Comparison of ENCODE assay signal across 8 mouse cellular contexts in genomic region chr15:89179630-89179964, GRCm38 (mm10). TPM values are rescaled to one million over a fixed set of nuclear protein-coding genes. Genes with fewer than 3 reads are reported as not detected.
A peak's percentile ranks its signal among the peaks of the same experiment; 100 is the strongest.
DNase-seq lines count a peak whose midpoint lies in the region; ATAC-seq and TF ChIP-seq lines count a peak whose summit lies in the region.

No protein-coding gene starts in this region.

- no peaks in the 10 kb centered on the region for H3K9me3 ChIP-seq in lung, embryonic 16.5 days (ENCODE audit: control insufficient read depth, low read length)
- no peaks in the 10 kb centered on the region for H3K9me3 ChIP-seq in intestine, postnatal 0 days (ENCODE audit: control insufficient read depth)
- no peaks in the 10 kb centered on the region for H3K9me3 ChIP-seq in neural tube, embryonic 15.5 days (replicated peaks)

- no peaks in the 10 kb centered on the region for H3K27me3 ChIP-seq in lung, embryonic 16.5 days (ENCODE audit: control insufficient read depth, insufficient read depth, low read depth, low read length)
- no peaks in the 10 kb centered on the region for H3K27me3 ChIP-seq in intestine, postnatal 0 days (replicated peaks; ENCODE audit: control insufficient read depth, insufficient read depth, low read length)
- H3K27me3 ChIP-seq in neural tube, embryonic 15.5 days (replicated peaks): no peaks in the 10 kb centered on the region

- no peaks in the 10 kb centered on the region for H3K36me3 ChIP-seq in lung, embryonic 16.5 days (ENCODE audit: control insufficient read depth, insufficient read depth, low read length)
- H3K36me3 ChIP-seq in intestine, postnatal 0 days (ENCODE audit: control insufficient read depth, insufficient read depth): no peaks in the 10 kb centered on the region
- H3K36me3 ChIP-seq in neural tube, embryonic 15.5 days: peaks cover 4% of the 10 kb centered on the region; the same call in 1 of the 2 replicates

- H3K4me3 ChIP-seq in lung, embryonic 16.5 days (ENCODE audit: low read length): peak overlapping the region; percentile 79
- peak overlapping the region; percentile 89 for H3K4me3 ChIP-seq in embryonic fibroblast, embryonic 13.5 days (ENCODE audit: insufficient read depth, low read length)
- peak overlapping the region; percentile 78 for H3K4me3 ChIP-seq in intestine, postnatal 0 days (ENCODE audit: low read depth, low read length)
- peak overlapping the region; percentile 76 for H3K4me3 ChIP-seq in neural tube, embryonic 15.5 days (replicated peaks)

- no peak for ATAC-seq in lung, embryonic 16.5 days (ENCODE audit: low read depth)
- ATAC-seq in intestine, postnatal 0 days: no peak
- no peak for ATAC-seq in neural tube, embryonic 15.5 days (ENCODE audit: low FRiP score)

- DNase-seq in lung, postnatal 36 days: no peak
- no peak for DNase-seq in layer of hippocampus, postnatal 25 days (ENCODE audit: extremely low spot score in 1 of 2, low spot score in 1 of 2)
- no peak for DNase-seq in adrenal gland, postnatal 25 days
- DNase-seq in ovary, postnatal 14 days (ENCODE audit: low spot score): no peak

- peak overlapping the region; percentile 91 for H3K9ac ChIP-seq in lung, embryonic 16.5 days (ENCODE audit: low read length)
- peak overlapping the region; percentile 79; the same call in 1 of the 2 replicates for H3K9ac ChIP-seq in intestine, postnatal 0 days (ENCODE audit: low read depth, low read length)
- peak overlapping the region; percentile 94 for H3K9ac ChIP-seq in neural tube, embryonic 15.5 days (replicated peaks)

- peak overlapping the region; percentile 95 for H3K27ac ChIP-seq in lung, embryonic 16.5 days (ENCODE audit: low read length)
- peak overlapping the region; percentile 90 for H3K27ac ChIP-seq in embryonic fibroblast, embryonic 13.5 days (ENCODE audit: insufficient read depth, low read length)
- H3K27ac ChIP-seq in intestine, postnatal 0 days (ENCODE audit: low read depth, low read length): peak overlapping the region; percentile 88
- peak overlapping the region; percentile 91 for H3K27ac ChIP-seq in neural tube, embryonic 15.5 days (replicated peaks)

- H3K4me2 ChIP-seq in lung, embryonic 16.5 days (ENCODE audit: low read depth, low read length): peak overlapping the region; percentile 63
- peak overlapping the region; percentile 90 for H3K4me2 ChIP-seq in intestine, postnatal 0 days (replicated peaks; ENCODE audit: low read depth)
- H3K4me2 ChIP-seq in neural tube, embryonic 15.5 days: peak overlapping the region; percentile 90

- H3K4me1 ChIP-seq in lung, embryonic 16.5 days (replicated peaks; ENCODE audit: control insufficient read depth, insufficient read depth, low read length): peaks cover 58% of the 10 kb centered on the region
- H3K4me1 ChIP-seq in embryonic fibroblast, embryonic 13.5 days (ENCODE audit: control insufficient read depth, insufficient read depth, low read length): peaks cover 10% of the 10 kb centered on the region
- H3K4me1 ChIP-seq in intestine, postnatal 0 days (replicated peaks; ENCODE audit: control insufficient read depth, insufficient read depth, low read length): peaks cover 32% of the 10 kb centered on the region
- H3K4me1 ChIP-seq in neural tube, embryonic 15.5 days: peaks cover 77% of the 10 kb centered on the region

- TF ChIP-seq POLR2A in embryonic fibroblast, embryonic 13.5 days (IDR thresholded peaks at IDR 0.05; ENCODE audit: low read depth, low read length): no peak

- TF ChIP-seq CTCF in embryonic fibroblast, embryonic 13.5 days (IDR thresholded peaks at IDR 0.05; ENCODE audit: borderline replicate concordance, insufficient read depth, low read length): no peak
- TF ChIP-seq CTCF in intestine, postnatal 0 days (IDR thresholded peaks at IDR 0.05; ENCODE audit: low read depth): no peak

- WGBS in lung, embryonic 16.5 days: 3% methylated on average over 6 of the region's 6 CpGs
- WGBS in intestine, postnatal 0 days: under 1% methylated on average over 6 of the region's 6 CpGs
- 2% methylated on average over 6 of the region's 6 CpGs for WGBS in neural tube, embryonic 15.5 days

RNA-seq across cellular contexts. Expression of gene Plxnb2, which starts 1.0 kb away (rescaled TPM):
- polyA plus RNA-seq in lung, embryonic 16.5 days (2015; fragmentation: Nextera tagmentation; extraction: Ambion mirVana): 134 and 139 TPM in 2 replicates
- polyA plus RNA-seq in embryonic fibroblast, embryonic 13.5 days (2011; ENCODE audit: insufficient read length, low read depth, missing spikeins): 194 and 237 TPM in 2 replicates
- polyA plus RNA-seq in intestine, postnatal 0 days (2015; fragmentation: Nextera tagmentation; extraction: Ambion mirVana): 71.5 and 74.0 TPM in 2 replicates
- 69.4 and 72.3 TPM in 2 replicates for polyA plus RNA-seq in neural tube, embryonic 15.5 days (2015; fragmentation: Nextera tagmentation; extraction: Ambion mirVana)
- total RNA-seq in layer of hippocampus, postnatal 25 days (2021): 10 to 100 TPM; 50.0 to 56.5 TPM
- total RNA-seq in adrenal gland, postnatal 25 days (2021): 121 and 144 TPM in 2 replicates

RNA-seq across cellular contexts. Expression of gene Dennd6b, which starts 16.7 kb away (rescaled TPM):
- polyA plus RNA-seq in lung, embryonic 16.5 days (2015; fragmentation: Nextera tagmentation; extraction: Ambion mirVana): 12.2 and 12.5 TPM in 2 replicates
- 3.1 and 4.2 TPM in 2 replicates for polyA plus RNA-seq in embryonic fibroblast, embryonic 13.5 days (2011; ENCODE audit: insufficient read length, low read depth, missing spikeins)
- 3.2 and 3.4 TPM in 2 replicates for polyA plus RNA-seq in intestine, postnatal 0 days (2015; fragmentation: Nextera tagmentation; extraction: Ambion mirVana)
- polyA plus RNA-seq in neural tube, embryonic 15.5 days (2015; fragmentation: Nextera tagmentation; extraction: Ambion mirVana): 77.2 and 91.0 TPM in 2 replicates
- total RNA-seq in layer of hippocampus, postnatal 25 days (2021): 10 to 100 TPM; 33.3 to 42.0 TPM
- total RNA-seq in adrenal gland, postnatal 25 days (2021): 5.7 and 9.1 TPM in 2 replicates

RNA-seq across cellular contexts. Expression of gene Mapk11, which starts 30.2 kb away (rescaled TPM):
- 9.6 and 10.3 TPM in 2 replicates for polyA plus RNA-seq in lung, embryonic 16.5 days (2015; fragmentation: Nextera tagmentation; extraction: Ambion mirVana)
- 7.3 and 10.8 TPM in 2 replicates for polyA plus RNA-seq in embryonic fibroblast, embryonic 13.5 days (2011; ENCODE audit: insufficient read length, low read depth, missing spikeins)
- 1.6 and 1.9 TPM in 2 replicates for polyA plus RNA-seq in intestine, postnatal 0 days (2015; fragmentation: Nextera tagmentation; extraction: Ambion mirVana)
- polyA plus RNA-seq in neural tube, embryonic 15.5 days (2015; fragmentation: Nextera tagmentation; extraction: Ambion mirVana): 22.5 and 27.5 TPM in 2 replicates
- 10 to 100 TPM; 20.3 to 24.8 TPM for total RNA-seq in layer of hippocampus, postnatal 25 days (2021)
- 4.1 and 6.1 TPM in 2 replicates for total RNA-seq in adrenal gland, postnatal 25 days (2021)

RNA-seq across cellular contexts. Expression of gene Ppp6r2, which starts 31.8 kb away (rescaled TPM):
- 25.7 and 26.4 TPM in 2 replicates for polyA plus RNA-seq in lung, embryonic 16.5 days (2015; fragmentation: Nextera tagmentation; extraction: Ambion mirVana)
- 32.4 and 43.1 TPM in 2 replicates for polyA plus RNA-seq in embryonic fibroblast, embryonic 13.5 days (2011; ENCODE audit: insufficient read length, low read depth, missing spikeins)
- 17.7 and 21.3 TPM in 2 replicates for polyA plus RNA-seq in intestine, postnatal 0 days (2015; fragmentation: Nextera tagmentation; extraction: Ambion mirVana)
- polyA plus RNA-seq in neural tube, embryonic 15.5 days (2015; fragmentation: Nextera tagmentation; extraction: Ambion mirVana): 62.8 and 67.7 TPM in 2 replicates
- total RNA-seq in layer of hippocampus, postnatal 25 days (2021): 100 to 1,000 TPM; 164 to 166 TPM
- 43.3 and 45.8 TPM in 2 replicates for total RNA-seq in adrenal gland, postnatal 25 days (2021)

RNA-seq across cellular contexts. Expression of gene Mapk12, which starts 39.1 kb away (rescaled TPM):
- polyA plus RNA-seq in lung, embryonic 16.5 days (2015; fragmentation: Nextera tagmentation; extraction: Ambion mirVana): 12.2 and 13.9 TPM in 2 replicates
- polyA plus RNA-seq in embryonic fibroblast, embryonic 13.5 days (2011; ENCODE audit: insufficient read length, low read depth, missing spikeins): 10.1 and 16.4 TPM in 2 replicates
- polyA plus RNA-seq in intestine, postnatal 0 days (2015; fragmentation: Nextera tagmentation; extraction: Ambion mirVana): 2.3 and 2.7 TPM in 2 replicates
- 4.8 and 5.2 TPM in 2 replicates for polyA plus RNA-seq in neural tube, embryonic 15.5 days (2015; fragmentation: Nextera tagmentation; extraction: Ambion mirVana)
- total RNA-seq in layer of hippocampus, postnatal 25 days (2021): 1 to 10 TPM; 2.7 to 5.1 TPM
- total RNA-seq in adrenal gland, postnatal 25 days (2021): 8.1 and 11.3 TPM in 2 replicates
